ENCODE assay signal across 23 mouse cellular contexts in the genomic region with DNA sequence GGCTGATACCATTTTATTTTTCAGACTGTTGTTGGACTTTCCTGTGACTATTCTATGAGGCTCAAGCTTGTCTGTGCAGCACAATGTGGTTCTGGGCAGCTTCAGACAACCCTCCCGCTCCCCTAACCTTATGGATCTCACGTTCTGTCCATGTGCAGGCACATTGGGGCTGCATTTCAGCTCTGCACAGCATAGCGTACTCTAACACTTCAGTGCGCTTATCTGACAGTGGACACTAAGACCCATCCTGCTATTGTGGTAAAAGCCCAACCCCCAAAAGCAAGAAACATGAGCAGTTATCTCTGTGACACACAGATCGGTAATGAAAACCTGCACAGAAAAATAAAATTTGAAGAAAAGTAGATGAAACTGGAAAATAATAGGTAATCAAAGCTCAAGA. TPM values are rescaled to one million over a fixed set of nuclear protein-coding genes. Genes with fewer than 3 reads are reported as not detected.
DNase-seq lines count a peak whose midpoint lies in the region; ATAC-seq and TF ChIP-seq lines count a peak whose summit lies in the region.
"Had no signal": no experiment of that assay in that cellular context is flagged by ENCODE, and none has a peak within 500 bp of the region (broad histone marks: within the 10 kb centered on the region; RNA-seq: fewer than 3 reads in every experiment).

No protein-coding gene starts in this region.

- H3K27ac ChIP-seq in limb, embryonic 11.5 days (replicated peaks; ENCODE audit: low read depth, low read length): 0 out of 2 replicates have a peak overlapping the region, but pooled peaks have one; percentile 14
- no peak overlapping the region for H3K27ac ChIP-seq in limb, embryonic 10.5 days
- peak overlapping the region; percentile 34; the same call in 1 of the 2 replicates for H3K27ac ChIP-seq in liver, postnatal 0 days (ENCODE audit: low read depth)
- H3K27ac ChIP-seq: embryonic facial prominence, embryonic 10.5 days; heart, embryonic 15.5 days; left cerebral cortex, adult 2 months had no signal

- TF ChIP-seq CTCF in liver, postnatal 0 days (IDR thresholded peaks at IDR 0.05; ENCODE audit: low read depth): no peak

- no peak for TF ChIP-seq EP300 in liver, postnatal 0 days (IDR thresholded peaks at IDR 0.05; ENCODE audit: low read depth)

- H3K36me3 ChIP-seq in limb, embryonic 11.5 days (ENCODE audit: control insufficient read depth, insufficient read depth, low read length): no peaks in the 10 kb centered on the region
- peaks cover 41% of the 10 kb centered on the region for H3K36me3 ChIP-seq in limb, embryonic 10.5 days
- H3K36me3 ChIP-seq in liver, postnatal 0 days (replicated peaks; ENCODE audit: insufficient read depth, low read length): peaks cover 14% of the 10 kb centered on the region

- WGBS in limb, embryonic 11.5 days: 92% methylated on average over 5 of the region's 5 CpGs
- 92% methylated on average over 5 of the region's 5 CpGs for WGBS in limb, embryonic 10.5 days
- 51% methylated on average over 5 of the region's 5 CpGs for WGBS in liver, postnatal 0 days (ENCODE audit: insufficient replicate concordance)

- H3K4me2 ChIP-seq in limb, embryonic 11.5 days (ENCODE audit: low read depth, severe bottlenecking): no peak overlapping the region
- H3K4me2 ChIP-seq in liver, postnatal 0 days (ENCODE audit: low read depth, low read length): no peak overlapping the region
- H3K4me2 ChIP-seq: heart, embryonic 15.5 days had no signal

- DNase-seq in limb, embryonic 11.5 days (ENCODE audit: low spot score): no peak
- DNase-seq in limb, embryonic 10.5 days (ENCODE audit: low spot score): no peak
- peak; percentile 50 for DNase-seq in c-Kit-positive CD71-positive TER-119-negative erythroid progenitor cells, embryonic 14.5 days (ENCODE audit: low read depth)
- peak; percentile 22 for DNase-seq in liver
- DNase-seq in liver, postnatal 0 days: no peak
- no peak for DNase-seq in kidney, postnatal 25 days
- DNase-seq in gastrocnemius, adult 8-10 months (ENCODE audit: low spot score in 2 of 2): no peak
- no peak for DNase-seq in urinary bladder, postnatal 36 days (ENCODE audit: low spot score in 2 of 2)
- DNase-seq: adrenal gland, adult 2 months; B cell, adult 2 months; cerebellum, adult 9-10 months; gastrocnemius, postnatal 10 days; heart, adult 18-20 months; heart, postnatal 4 days; kidney, adult 18-20 months; kidney, postnatal 36 days; left cerebral cortex, postnatal 4 days; lung, adult 2 months; lung, postnatal 36 days; thymus, postnatal 14 days had no signal

- no peaks in the 10 kb centered on the region for H3K27me3 ChIP-seq in limb, embryonic 11.5 days (ENCODE audit: control insufficient read depth, insufficient read depth, low read length)
- no peaks in the 10 kb centered on the region for H3K27me3 ChIP-seq in limb, embryonic 10.5 days (ENCODE audit: low read depth, poor library complexity, severe bottlenecking)
- H3K27me3 ChIP-seq in liver, postnatal 0 days (ENCODE audit: insufficient read depth, low read length): no peaks in the 10 kb centered on the region
- H3K27me3 ChIP-seq: heart, embryonic 15.5 days had no signal

- no peak for ATAC-seq in limb, embryonic 11.5 days (ENCODE audit: insufficient number of reproducible peaks, low FRiP score, low TSS enrichment, low read depth)
- ATAC-seq in liver, postnatal 0 days: peak; percentile 50

- H3K9me3 ChIP-seq in limb, embryonic 11.5 days (ENCODE audit: control insufficient read depth, low read length): no peaks in the 10 kb centered on the region
- H3K9me3 ChIP-seq in limb, embryonic 10.5 days (replicated peaks): no peaks in the 10 kb centered on the region
- no peaks in the 10 kb centered on the region for H3K9me3 ChIP-seq in liver, postnatal 0 days (ENCODE audit: low read length)
- H3K9me3 ChIP-seq: embryonic facial prominence, embryonic 10.5 days; heart, embryonic 15.5 days had no signal

- H3K4me1 ChIP-seq in limb, embryonic 11.5 days (ENCODE audit: control insufficient read depth, insufficient read depth, low read length): no peaks in the 10 kb centered on the region
- no peaks in the 10 kb centered on the region for H3K4me1 ChIP-seq in limb, embryonic 10.5 days
- no peaks in the 10 kb centered on the region for H3K4me1 ChIP-seq in liver, postnatal 0 days (ENCODE audit: insufficient read depth)
- H3K4me1 ChIP-seq: embryonic facial prominence, embryonic 10.5 days; heart, embryonic 15.5 days had no signal

- no peak overlapping the region for H3K9ac ChIP-seq in limb, embryonic 11.5 days (ENCODE audit: low read length)
- H3K9ac ChIP-seq in liver, postnatal 0 days (replicated peaks): no peak overlapping the region
- H3K9ac ChIP-seq: heart, embryonic 15.5 days had no signal

- H3K4me3 ChIP-seq in limb, embryonic 11.5 days (ENCODE audit: low read depth, low read length): no peak overlapping the region
- no peak overlapping the region for H3K4me3 ChIP-seq in limb, embryonic 10.5 days
- no peak overlapping the region for H3K4me3 ChIP-seq in liver, postnatal 0 days (ENCODE audit: low read depth, low read length)
- H3K4me3 ChIP-seq: embryonic facial prominence, embryonic 10.5 days; heart, embryonic 15.5 days; left cerebral cortex, adult 2 months had no signal

RNA-seq across cellular contexts. Expression of a gene that starts 20.5 kb away (rescaled TPM):
- 29.3 and 34.8 TPM in 2 replicates for polyA plus RNA-seq in limb, embryonic 11.5 days (2014; fragmentation: Nextera tagmentation; extraction: Ambion mirVana)
- polyA plus RNA-seq in limb, embryonic 10.5 days (2016; fragmentation: Nextera tagmentation; extraction: Ambion mirVana): 26.1 and 34.1 TPM in 2 replicates
- polyA plus RNA-seq in liver, postnatal 0 days (2015; fragmentation: Nextera tagmentation; extraction: Ambion mirVana): 16.6 and 16.7 TPM in 2 replicates
- 10 to 100 TPM; 14.8 to 21.3 (median 19.2) TPM for total RNA-seq in gastrocnemius, adult 8-10 months (2022)

Comparison
In these comparisons a context has a peak if more than half of its experiments do, and no peak if none do; other contexts are left out.
1. DNase-seq: peak in c-Kit-positive CD71-positive TER-119-negative erythroid progenitor cells, embryonic 14.5 days (single experiment) and liver (single experiment); none in limb, embryonic 11.5 days (single experiment), limb, embryonic 10.5 days (single experiment), liver, postnatal 0 days (single experiment), kidney, postnatal 25 days (0 of 2), gastrocnemius, adult 8-10 months (0 of 2) and urinary bladder, postnatal 36 days (0 of 2).